Mouse (Mus musculus) CH12.LX (cell line): ENCODE measurements around the gene Txndc11. TPM values are rescaled to one million over a fixed set of nuclear protein-coding genes. Genes with fewer than 3 reads are reported as not detected.
A peak's percentile ranks its signal among the peaks of the same experiment; 100 is the strongest.

Source experiments
- DNase-seq: peaks from one replicate; pipeline ENCODE4 v3.0.0-alpha.2; 2013; ENCODE audit errors: extremely low read depth
- H3K27ac ChIP-seq: 2 replicates; pipeline ENCODE4 v1.5.1; 2012; ENCODE audit warnings: low read depth, mild to moderate bottlenecking, control low read depth, moderate library complexity; ENCODE audit not compliant: insufficient read depth
- H3K27me3 ChIP-seq: replicated peaks from 2 replicates; pipeline ENCODE3; 2012; ENCODE audit warnings: inconsistent platforms
- H3K36me3 ChIP-seq, 2 experiments: replicated peaks in 1 of 2; 2 replicates each; pipeline versions ENCODE3 to v1.6.1; 2012; ENCODE audit warnings: inconsistent platforms in 1 of 2, low read length in 1 of 2, mild to moderate bottlenecking in 1 of 2, mixed read lengths in 1 of 2, moderate library complexity in 1 of 2; ENCODE audit not compliant: control insufficient read depth in 1 of 2, insufficient read depth in 1 of 2
- H3K4me1 ChIP-seq, 2 experiments: 2 replicates each; pipeline ENCODE4 v1.6.1; 2012; ENCODE audit warnings: inconsistent platforms in 1 of 2, moderate library complexity in 1 of 2; ENCODE audit not compliant: insufficient read depth in 2 of 2, control insufficient read depth in 1 of 2
- H3K4me2 ChIP-seq: 2 replicates; pipeline ENCODE4 v1.6.1; 2012; ENCODE audit warnings: low read depth, mild to moderate bottlenecking, control low read depth; ENCODE audit not compliant: poor library complexity, insufficient read depth, severe bottlenecking
- H3K4me3 ChIP-seq, 3 experiments: fragments of 150-350 bp in 1 of 3; sonication (generic) in 1 of 3; replicated peaks in 1 of 3; 2 replicates each; pipeline versions ENCODE3 to v1.5.1; 2011 to 2012; ENCODE audit warnings: low read depth in 2 of 3, low read length in 2 of 3, mild to moderate bottlenecking in 2 of 3, moderate library complexity in 2 of 3, control low read depth in 1 of 3, improper control_type of control experiment in 1 of 3, inconsistent platforms in 1 of 3, mixed read lengths in 1 of 3; ENCODE audit not compliant: poor library complexity in 1 of 3
- H3K79me2 ChIP-seq: replicated peaks from 2 replicates; pipeline ENCODE4 v1.6.1; 2012; ENCODE audit warnings: mild to moderate bottlenecking, moderate library complexity; ENCODE audit not compliant: control insufficient read depth, poor library complexity, insufficient read depth, severe bottlenecking; ENCODE audit errors: extremely low read depth
- H3K9ac ChIP-seq: 2 replicates; pipeline ENCODE4 v1.6.1; 2012; ENCODE audit warnings: low read depth, mild to moderate bottlenecking, control low read depth, moderate library complexity; ENCODE audit not compliant: insufficient read depth
- H3K9me3 ChIP-seq: replicated peaks from 2 replicates; pipeline ENCODE3; 2012; ENCODE audit warnings: low read length, inconsistent platforms, mixed read lengths
- BHLHE40 ChIP-seq: IDR thresholded peaks from 2 replicates; pipeline ENCODE4 v1.6.1; 2011; ENCODE audit warnings: mild to moderate bottlenecking, low read depth, low read length, improper control_type of control experiment
- CHD1 ChIP-seq: IDR thresholded peaks from 2 replicates; pipeline ENCODE4 v1.6.1; 2012; ENCODE audit warnings: low read depth, low read length, improper control_type of control experiment, inconsistent platforms
- CHD2 ChIP-seq: IDR thresholded peaks from 2 replicates; pipeline ENCODE4 v1.6.1; 2011; ENCODE audit warnings: low read length, improper control_type of control experiment
- CTCF ChIP-seq, 2 experiments: IDR thresholded peaks in 1 of 2; conservative IDR thresholded peaks in 1 of 2; 2 replicates each; pipeline ENCODE4 v1.5.1; 2011 to 2012; ENCODE audit warnings: low read depth in 2 of 2, low read length in 2 of 2, improper control_type of control experiment in 1 of 2, inconsistent platforms in 1 of 2, mild to moderate bottlenecking in 1 of 2, moderate library complexity in 1 of 2
- E2F4 ChIP-seq: IDR thresholded peaks from 2 replicates; pipeline ENCODE4 v1.6.1; 2011; ENCODE audit warnings: low read depth, low read length, improper control_type of control experiment; ENCODE audit not compliant: insufficient replicate concordance
- ELF1 ChIP-seq: IDR thresholded peaks from 2 replicates; pipeline ENCODE4 v1.6.1; 2014; ENCODE audit warnings: low read depth, mild to moderate bottlenecking, inconsistent platforms, low read length, improper control_type of control experiment
- EP300 ChIP-seq: IDR thresholded peaks from 2 replicates; pipeline ENCODE4 v1.6.1; 2011; ENCODE audit warnings: low read length, improper control_type of control experiment
- ETS1 ChIP-seq: conservative IDR thresholded peaks from 2 replicates; pipeline ENCODE4 v1.6.1; 2012; ENCODE audit warnings: low read depth, mild to moderate bottlenecking, inconsistent platforms, low read length, improper control_type of control experiment, moderate library complexity
- GABPA ChIP-seq: IDR thresholded peaks from 2 replicates; pipeline ENCODE4 v1.6.1; 2012; ENCODE audit warnings: low read depth, low read length, improper control_type of control experiment, inconsistent platforms; ENCODE audit not compliant: insufficient replicate concordance
- HCFC1 ChIP-seq: IDR thresholded peaks from 2 replicates; pipeline ENCODE4 v1.6.1; 2012; ENCODE audit warnings: low read depth, mild to moderate bottlenecking, inconsistent platforms, low read length, improper control_type of control experiment
- IRF4 ChIP-seq: IDR thresholded peaks from 2 replicates; pipeline ENCODE4 v1.6.1; 2014; ENCODE audit warnings: low read depth, mild to moderate bottlenecking, inconsistent platforms, low read length, improper control_type of control experiment
- JUN ChIP-seq: IDR thresholded peaks from 2 replicates; pipeline ENCODE4 v1.6.1; 2011; ENCODE audit warnings: low read depth, mild to moderate bottlenecking, low read length, improper control_type of control experiment, moderate library complexity; ENCODE audit not compliant: insufficient read depth
- JUND ChIP-seq: conservative IDR thresholded peaks from 2 replicates; pipeline ENCODE4 v1.6.1; 2011; ENCODE audit warnings: low read depth, low read length, improper control_type of control experiment
- KAT2A ChIP-seq: IDR thresholded peaks from 2 replicates; pipeline ENCODE4 v1.6.1; 2012; ENCODE audit warnings: low read length, improper control_type of control experiment, inconsistent platforms; ENCODE audit not compliant: insufficient replicate concordance
- MAFK ChIP-seq: IDR thresholded peaks from 2 replicates; pipeline ENCODE4 v1.6.1; 2011; ENCODE audit warnings: low read length, improper control_type of control experiment; ENCODE audit not compliant: insufficient replicate concordance
- MAX ChIP-seq: IDR thresholded peaks from 2 replicates; pipeline ENCODE4 v1.6.1; 2011; ENCODE audit warnings: low read length, improper control_type of control experiment
- MAZ ChIP-seq: IDR thresholded peaks from 2 replicates; pipeline ENCODE4 v1.6.1; 2012; ENCODE audit warnings: low read depth, mild to moderate bottlenecking, inconsistent platforms, low read length, improper control_type of control experiment, moderate library complexity
- MEF2A ChIP-seq: IDR thresholded peaks from 2 replicates; pipeline ENCODE4 v1.6.1; 2014; ENCODE audit warnings: low read depth, mild to moderate bottlenecking, inconsistent platforms, low read length, improper control_type of control experiment, borderline replicate concordance
- MXI1 ChIP-seq: IDR thresholded peaks from 2 replicates; pipeline ENCODE4 v1.6.1; 2011; ENCODE audit warnings: mild to moderate bottlenecking, low read depth, low read length, improper control_type of control experiment
- MYC ChIP-seq: IDR thresholded peaks from 2 replicates; pipeline ENCODE4 v1.6.1; 2011; ENCODE audit warnings: low read depth, mild to moderate bottlenecking, improper control_type of control experiment, low read length
- NELFE ChIP-seq: IDR thresholded peaks from 2 replicates; pipeline ENCODE4 v1.6.1; 2011; ENCODE audit warnings: low read depth, low read length, improper control_type of control experiment
- NRF1 ChIP-seq: IDR thresholded peaks from 2 replicates; pipeline ENCODE4 v1.6.1; 2014; ENCODE audit warnings: low read depth, mild to moderate bottlenecking, inconsistent platforms, low read length, improper control_type of control experiment, moderate library complexity
- PAX5 ChIP-seq: IDR thresholded peaks from 2 replicates; pipeline ENCODE4 v1.6.1; 2012; ENCODE audit warnings: low read length, inconsistent platforms, mixed read lengths
- POLR2A ChIP-seq: IDR thresholded peaks from 2 replicates; pipeline ENCODE4 v1.6.1; 2011; ENCODE audit warnings: low read depth, mild to moderate bottlenecking, improper control_type of control experiment, low read length
- POLR2AphosphoS2 ChIP-seq: IDR thresholded peaks from 2 replicates; pipeline ENCODE4 v1.6.1; 2011; ENCODE audit warnings: low read depth, low read length, improper control_type of control experiment
- RAD21 ChIP-seq: IDR thresholded peaks from 2 replicates; pipeline ENCODE4 v1.6.1; 2011; ENCODE audit warnings: low read depth, mild to moderate bottlenecking, low read length, improper control_type of control experiment, moderate library complexity
- RCOR1 ChIP-seq: conservative IDR thresholded peaks from 2 replicates; pipeline ENCODE4 v1.6.1; 2012; ENCODE audit warnings: low read depth, mild to moderate bottlenecking, inconsistent platforms, low read length, improper control_type of control experiment
- SIN3A ChIP-seq: IDR thresholded peaks from 2 replicates; pipeline ENCODE4 v1.6.1; 2012; ENCODE audit warnings: low read length, improper control_type of control experiment, inconsistent platforms
- SMC3 ChIP-seq: IDR thresholded peaks from 2 replicates; pipeline ENCODE4 v1.6.1; 2011; ENCODE audit warnings: low read depth, low read length, improper control_type of control experiment
- TBP ChIP-seq: conservative IDR thresholded peaks from 2 replicates; pipeline ENCODE4 v1.6.1; 2011; ENCODE audit warnings: low read depth, low read length, improper control_type of control experiment
- TCF12 ChIP-seq: IDR thresholded peaks from 2 replicates; pipeline ENCODE4 v1.6.1; 2014; ENCODE audit warnings: low read depth, mild to moderate bottlenecking, inconsistent platforms, low read length, improper control_type of control experiment
- UBTF ChIP-seq: IDR thresholded peaks from 2 replicates; pipeline ENCODE4 v1.6.1; 2012; ENCODE audit warnings: low read depth, mild to moderate bottlenecking, inconsistent platforms, low read length, improper control_type of control experiment, moderate library complexity
- USF1 ChIP-seq: IDR thresholded peaks from 2 replicates; pipeline ENCODE4 v1.6.1; 2014; ENCODE audit warnings: low read depth, mild to moderate bottlenecking, inconsistent platforms, low read length, improper control_type of control experiment
- USF2 ChIP-seq: conservative IDR thresholded peaks from 2 replicates; pipeline ENCODE4 v1.6.1; 2011; ENCODE audit warnings: low read depth, low read length, improper control_type of control experiment
- ZC3H11A ChIP-seq: IDR thresholded peaks from 2 replicates; pipeline ENCODE4 v1.6.1; 2012; ENCODE audit warnings: low read depth, mild to moderate bottlenecking, inconsistent platforms, low read length, improper control_type of control experiment
- ZKSCAN1 ChIP-seq: IDR thresholded peaks from 2 replicates; pipeline ENCODE4 v1.6.1; 2012; ENCODE audit warnings: low read depth, inconsistent platforms, low read length, improper control_type of control experiment, borderline replicate concordance
- ZMIZ1 ChIP-seq: IDR thresholded peaks from 2 replicates; pipeline ENCODE4 v1.6.1; 2012; ENCODE audit warnings: low read depth, mild to moderate bottlenecking, inconsistent platforms, low read length, improper control_type of control experiment
- ZNF384 ChIP-seq: IDR thresholded peaks from 2 replicates; pipeline ENCODE4 v1.6.1; 2012; ENCODE audit warnings: low read depth, low read length, improper control_type of control experiment, inconsistent platforms
- dilution Hi-C: fragments of 300-500 bp; cut with MboI; formaldehyde crosslinking; loops from 2 replicates; pipeline ENCODE4 v1.14.3; 2020; ENCODE audit warnings: low sequenced_read_pairs; ENCODE audit not compliant: extremely low pct_unique_long_range_greater_than_20kb, extremely low pct_ligation_motif_present
- in situ Hi-C: fragments of 300-500 bp; cut with MboI; formaldehyde crosslinking; loops from 3 replicates; pipeline ENCODE4 v1.14.3; 2019; ENCODE audit warnings: low sequenced_read_pairs, low pct_ligation_motif_present, low pct_unique_long_range_greater_than_20kb, mixed read lengths
- polyA plus RNA-seq: library from polyadenylated mRNA; unstranded; fragments of >175 nt; gene quantifications from 2 replicates; pipeline ENCODE4 v1.2.1, GENCODE M21; 2012; ENCODE audit warnings: low read depth; ENCODE audit not compliant: insufficient read length
- total RNA-seq, 2 experiments: library from RNA; depleted of rRNA; stranded (reverse); fragments of 300-350 nt in 1 of 2; fragments of >200 nt in 1 of 2; gene quantifications; 2 replicates each; pipeline ENCODE4 v1.2.3; 2012 to 2014

Gene Txndc11
- total and polyA plus RNA-seq, 3 experiments: 40.6 to 63.2 (median 51.3) TPM

GRCm38 (mm10) chr16:11069710-11070420 is 64.6 kb downstream of the Txndc11 start:
- H3K79me2 ChIP-seq: peaks cover 9% of the 10 kb centered on the region
- in situ Hi-C loops: loop anchor here (5.0 kb wide), 1 partner anchor 32 kb away; no protein-coding TSS in a partner anchor
- TF ChIP-seq CHD2: peak; percentile 51; the same call in 1 of the 2 replicates
- no peak for TF ChIP-seq JUN
- TF ChIP-seq TCF12: peak; percentile 56; the same call in 1 of the 2 replicates
- TF ChIP-seq MXI1: no peak; the same call in 1 of the 2 replicates
- no peak for TF ChIP-seq E2F4
- TF ChIP-seq USF1: no peak
- TF ChIP-seq MAZ: no peak
- TF ChIP-seq RCOR1: no peak
- TF ChIP-seq ETS1: peak; percentile 84
- TF ChIP-seq TBP: no peak
- no peak for TF ChIP-seq GABPA
- no peak for TF ChIP-seq CTCF (conservative IDR thresholded peaks at IDR 0.05 in 1 of 2, IDR thresholded peaks at IDR 0.05 in 1 of 2; ENCODE audit: low read depth in 2 of 2, low read length in 2 of 2)
- no peak for TF ChIP-seq RAD21
- 0 out of 2 replicates have a peak, but pooled peaks have one; percentile 11 for TF ChIP-seq MYC
- no peak for TF ChIP-seq UBTF
- TF ChIP-seq USF2: no peak
- no peak for TF ChIP-seq NRF1
- TF ChIP-seq ELF1: no peak; the same call in 1 of the 2 replicates
- no peak for TF ChIP-seq ZC3H11A
- 0 out of 2 replicates have a peak, but pooled peaks have one; percentile 17 for TF ChIP-seq NELFE
- TF ChIP-seq ZKSCAN1: no peak
- peak; percentile 47; the same call in 1 of the 2 replicates for TF ChIP-seq SIN3A
- peak; percentile 66; the same call in 1 of the 2 replicates for TF ChIP-seq EP300
- TF ChIP-seq POLR2A: no peak
- no peak for TF ChIP-seq ZNF384
- TF ChIP-seq POLR2AphosphoS2: no peak; the same call in 1 of the 2 replicates
- TF ChIP-seq BHLHE40: peak; percentile 51; the same call in 1 of the 2 replicates
- no peak for TF ChIP-seq PAX5
- no peak for TF ChIP-seq JUND
- TF ChIP-seq IRF4: no peak; the same call in 1 of the 2 replicates
- TF ChIP-seq MEF2A: peak; percentile 67; the same call in 1 of the 2 replicates
- no peak for TF ChIP-seq HCFC1
- peak; percentile 67 for TF ChIP-seq MAX
- TF ChIP-seq ZMIZ1: no peak
- TF ChIP-seq KAT2A: no peak
- peak; percentile 15; the same call in 1 of the 2 replicates for TF ChIP-seq SMC3
- 0 out of 2 replicates have a peak, but pooled peaks have one; percentile 41 for TF ChIP-seq MAFK
- no peak for TF ChIP-seq CHD1
- TF ChIP-seq, all 38 proteins: peak for 12
- Histone ChIP-seq H3K36me3 (peaks cover 29 to 47% of the 10 kb centered on the region in 2 experiments), H3K27ac (peak overlapping the region; percentile 59), H3K9ac (0 out of 2 replicates have a peak overlapping the region, but pooled peaks have one; percentile 2), H3K4me2 (peak overlapping the region; percentile 45; the same call in 1 of the 2 replicates), H3K27me3 (no peaks in the 10 kb centered on the region), H3K9me3 (no peaks in the 10 kb centered on the region), H3K4me3 (peak overlapping the region; percentile 21 to 70 (median 54)), H3K4me1 (peaks cover 38 to 83% of the 10 kb centered on the region in 2 experiments)
- dilution Hi-C loops: no loop called here
- peak; percentile 58 for DNase-seq
